Mouse (Mus musculus) olfactory bulb, adult 2 months (tissue): ENCODE results near the gene Mylk4. TPM values are rescaled to one million over a fixed set of nuclear protein-coding genes. Genes with fewer than 3 reads are reported as not detected.

ENCODE experiments used
- H3K27ac ChIP-seq: fragments of 200-500 bp; 2 replicates; pipeline ENCODE4 v1.5.1; 2012; ENCODE audit warnings: low read depth, low read length; ENCODE audit not compliant: insufficient read depth
- H3K4me1 ChIP-seq: fragments of 200-500 bp; 2 replicates; pipeline ENCODE4 v1.6.1; 2012; ENCODE audit warnings: low read length; ENCODE audit not compliant: control insufficient read depth, insufficient read depth
- H3K4me3 ChIP-seq: fragments of 200-500 bp; 2 replicates; pipeline ENCODE4 v1.5.1; 2012; ENCODE audit warnings: mild to moderate bottlenecking, low read depth, low read length, moderate library complexity; ENCODE audit not compliant: insufficient read depth
- CTCF ChIP-seq: fragments of 200-500 bp; IDR thresholded peaks from 2 replicates; pipeline ENCODE4 v1.5.1; 2012; ENCODE audit warnings: low read depth, mild to moderate bottlenecking, low read length, moderate library complexity; ENCODE audit not compliant: insufficient read depth
- POLR2A ChIP-seq: fragments of 200-500 bp; IDR thresholded peaks from 2 replicates; pipeline ENCODE4 v1.6.1; 2012; ENCODE audit warnings: mild to moderate bottlenecking, low read depth, low read length, moderate library complexity; ENCODE audit not compliant: insufficient read depth
- WGBS: fragments of 180-500 bp; shearing (Covaris S2); methylation state at CpG from one replicate; pipeline ENCODE4 v1.1.7; 2018; 5-methylcytosine and 5-hydroxymethylcytosine counted together
- polyA plus RNA-seq: library from polyadenylated mRNA; stranded (reverse); fragments of >200 nt; gene quantifications from 2 replicates; pipeline ENCODE4 v1.2.4, GENCODE M21; 2012; ENCODE audit warnings: low replicate concordance; ENCODE audit not compliant: missing spikeins, insufficient read depth, insufficient read length

The Mylk4 gene
- not detected in 2 replicates for polyA plus RNA-seq

DNA sequence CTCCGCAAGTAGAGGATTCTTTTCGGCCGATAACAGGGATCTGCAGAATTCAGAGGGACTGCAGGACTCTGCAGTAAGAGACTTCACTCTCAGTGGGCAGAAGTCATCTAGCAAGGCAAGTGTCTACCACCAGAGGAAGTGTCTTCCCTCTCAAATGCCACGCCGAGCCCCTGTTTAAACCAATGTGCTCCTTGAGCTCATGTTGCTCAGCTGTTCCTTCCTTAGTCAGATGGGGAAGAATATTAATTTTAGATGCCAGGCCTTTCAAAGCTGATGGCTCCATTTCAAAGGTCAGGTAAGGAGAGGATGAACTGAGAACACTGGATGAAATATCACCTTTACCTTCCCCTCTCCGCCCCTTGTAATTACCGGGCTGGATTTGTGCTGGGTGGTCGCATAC is at the start of gene Mylk4:
Gene Mylk4 (minus strand): TSS at position 139 of the 400 bp plus-strand sequence.
- no peak within 1 kb of the TSS for H3K27ac ChIP-seq
- 85% methylated on average over 8 of the region's 8 CpGs for WGBS
- H3K4me3 ChIP-seq: no peak within 1 kb of the TSS
- TF ChIP-seq CTCF: no peak
- TF ChIP-seq POLR2A: no peak
- H3K4me1 ChIP-seq: no peaks in the 10 kb centered on the region

DNA sequence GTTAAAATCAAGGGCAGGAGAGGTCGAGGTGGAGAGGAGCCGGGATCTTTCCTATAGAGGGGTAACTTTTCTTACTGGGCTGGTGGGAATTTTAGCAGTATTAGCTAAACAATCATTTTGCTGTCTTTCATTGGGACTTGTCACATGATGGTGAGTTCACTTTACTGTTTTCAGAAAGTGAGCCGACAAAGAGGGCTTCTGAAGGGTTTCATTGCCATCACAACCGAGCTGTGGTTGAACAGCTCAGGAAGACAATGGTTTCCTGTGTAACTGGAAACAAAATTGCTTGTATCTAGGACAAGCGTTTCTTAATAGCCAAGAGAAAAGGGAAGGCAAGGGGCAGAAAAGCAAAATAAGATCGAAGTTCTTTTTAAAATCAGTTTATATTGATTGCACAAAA is 49.5 kb upstream of the Mylk4 start:
- 42% methylated on average over 6 of the region's 6 CpGs for WGBS
- no peak overlapping the region for H3K4me3 ChIP-seq
- no peaks in the 10 kb centered on the region for H3K4me1 ChIP-seq
- H3K27ac ChIP-seq: no peak overlapping the region
- TF ChIP-seq POLR2A (no peak), CTCF (no peak)

DNA sequence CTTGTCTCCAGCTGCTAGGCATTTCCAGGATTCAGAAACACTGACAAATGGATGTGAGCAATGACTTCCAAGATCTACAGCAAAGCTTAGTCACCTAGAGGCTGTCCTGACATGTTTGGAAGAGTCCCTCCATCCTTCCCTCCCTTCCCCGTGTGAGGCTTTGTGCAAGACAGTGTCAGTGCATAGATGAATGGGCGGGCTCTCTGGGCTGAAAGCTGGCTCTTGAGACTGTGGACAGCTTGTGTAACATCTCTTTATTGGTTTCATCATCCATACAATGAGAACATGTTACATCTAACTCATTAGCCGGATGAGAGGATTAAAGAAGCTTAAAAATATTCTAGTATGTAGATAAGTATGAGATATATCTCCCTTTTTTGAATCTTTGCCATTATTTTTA is 49.0 kb upstream of the Mylk4 start:
- TF ChIP-seq CTCF (no peak), POLR2A (no peak)
- Histone ChIP-seq H3K4me3 (no peak overlapping the region), H3K4me1 (no peaks in the 10 kb centered on the region), H3K27ac (no peak overlapping the region)
- 68% methylated on average over 3 of the region's 3 CpGs for WGBS

DNA sequence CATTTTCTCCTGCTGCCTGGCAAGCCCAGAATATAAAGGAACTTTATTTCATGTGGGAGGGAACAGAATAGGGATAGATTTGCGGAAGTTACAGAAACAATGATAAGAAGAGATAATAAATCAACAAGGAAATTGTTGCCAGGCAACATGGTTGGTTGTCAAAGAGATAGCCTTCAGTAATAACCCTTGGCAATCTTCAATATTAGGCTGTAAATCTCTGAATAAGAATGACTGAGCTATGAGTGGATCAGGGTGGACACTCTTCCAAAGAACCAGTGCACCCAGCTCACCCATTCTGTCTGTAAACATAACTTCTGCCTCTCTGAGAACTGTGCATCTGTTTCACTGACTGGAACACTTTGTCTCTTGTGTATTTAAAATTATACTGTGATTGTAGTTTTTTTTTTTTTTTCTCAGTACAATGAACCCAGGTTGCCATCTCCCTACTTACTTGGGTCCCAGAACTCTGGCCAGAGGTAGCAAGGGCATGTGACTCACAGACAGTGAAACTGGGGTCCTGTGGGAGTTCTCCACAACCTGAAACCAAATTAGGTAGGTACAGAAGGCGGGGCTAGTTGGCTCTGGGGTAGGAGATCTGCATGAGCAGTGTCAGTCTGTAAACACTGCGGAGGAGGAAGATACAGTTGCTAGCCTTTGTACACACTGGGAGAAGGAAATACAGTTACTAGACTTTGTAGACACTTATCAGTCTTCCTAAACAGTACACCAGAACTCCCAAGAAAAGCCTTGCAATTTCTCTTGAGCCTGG is 47.9 kb upstream of the Mylk4 start:
- TF ChIP-seq CTCF (no peak), POLR2A (no peak)
- no peaks in the 10 kb centered on the region for H3K4me1 ChIP-seq
- WGBS: 88% methylated on average over 3 of the region's 3 CpGs
- no peak overlapping the region for H3K4me3 ChIP-seq
- H3K27ac ChIP-seq: no peak overlapping the region

DNA sequence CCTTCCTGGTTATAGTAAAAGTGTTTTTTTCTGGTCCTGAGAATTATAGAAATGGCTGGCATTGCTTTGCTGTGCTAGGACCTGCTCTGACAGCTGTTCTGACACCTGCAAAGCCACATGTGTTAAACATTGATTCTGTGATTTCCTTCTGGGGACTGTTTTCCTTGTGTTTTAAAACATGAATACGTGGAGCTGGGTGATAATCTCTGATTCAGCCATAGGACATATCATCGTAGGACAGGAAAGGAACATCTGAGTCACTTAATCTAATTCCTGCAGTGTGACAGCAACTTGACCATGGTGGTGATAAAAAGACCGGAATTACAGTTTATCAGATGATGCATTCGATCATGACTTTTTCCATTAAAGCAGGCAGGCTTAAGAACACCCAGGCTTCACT is 45.1 kb upstream of the Mylk4 start:
- no peak for TF ChIP-seq CTCF
- no peak for TF ChIP-seq POLR2A
- Histone ChIP-seq H3K4me1 (no peaks in the 10 kb centered on the region), H3K4me3 (no peak overlapping the region), H3K27ac (no peak overlapping the region)
- WGBS: 66% methylated on average over 4 of the region's 4 CpGs

DNA sequence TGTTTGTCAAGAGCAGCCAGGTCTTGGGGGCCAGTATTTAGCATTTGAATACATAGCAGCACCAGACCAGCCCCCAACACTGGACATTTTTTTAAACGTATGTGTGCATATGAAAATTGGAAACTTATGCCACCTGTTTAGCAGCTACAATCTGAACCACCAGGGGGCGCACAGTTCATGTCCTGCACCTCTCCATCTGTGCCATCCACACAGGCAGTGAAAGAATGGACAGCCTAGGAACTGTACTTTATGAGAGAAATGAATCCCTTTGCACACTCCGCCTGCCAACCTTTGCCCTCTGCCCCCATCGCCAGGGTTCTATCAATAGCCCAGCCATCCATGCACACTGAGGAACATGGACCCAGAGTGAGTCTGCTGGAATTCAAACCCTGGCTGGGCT is 44.2 kb upstream of the Mylk4 start:
- H3K4me1 ChIP-seq: no peaks in the 10 kb centered on the region
- no peak overlapping the region for H3K27ac ChIP-seq
- H3K4me3 ChIP-seq: no peak overlapping the region
- TF ChIP-seq POLR2A (no peak), CTCF (no peak)
- 65% methylated on average over 4 of the region's 4 CpGs for WGBS

DNA sequence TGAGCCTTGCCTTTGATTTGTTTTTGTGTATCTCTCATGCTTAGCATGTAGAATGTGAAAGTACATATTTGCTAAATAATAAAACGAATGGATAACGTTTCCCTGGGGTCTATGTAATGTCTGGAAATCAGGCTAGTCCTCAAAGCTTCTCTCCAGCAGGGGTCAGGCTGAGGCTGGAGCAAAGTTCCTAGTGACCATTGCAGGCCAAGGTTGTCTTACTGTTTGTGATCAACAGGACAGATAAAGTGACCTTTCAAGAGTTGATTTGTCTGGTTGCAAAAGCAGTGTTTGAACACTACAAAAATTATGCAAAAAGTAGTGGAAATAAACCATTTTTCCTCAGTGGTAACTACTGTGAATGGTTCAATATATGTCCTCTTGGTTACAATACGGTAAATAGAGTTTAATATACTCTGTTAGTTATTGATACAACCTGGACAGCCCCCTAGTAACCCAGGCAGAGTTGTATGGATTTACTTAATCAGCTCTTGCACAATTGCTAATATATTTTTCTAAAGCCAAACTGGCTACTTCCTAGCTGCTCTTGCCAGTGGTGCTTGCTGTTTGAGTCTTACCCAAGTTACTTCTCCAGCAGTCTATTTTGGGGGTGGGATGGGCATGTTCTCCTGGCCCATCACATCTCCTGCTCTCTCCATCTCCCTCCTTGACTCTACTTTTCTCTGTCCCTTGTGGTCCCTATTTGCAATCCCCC is 43.5 kb upstream of the Mylk4 start:
- TF ChIP-seq POLR2A: no peak
- no peak for TF ChIP-seq CTCF

DNA sequence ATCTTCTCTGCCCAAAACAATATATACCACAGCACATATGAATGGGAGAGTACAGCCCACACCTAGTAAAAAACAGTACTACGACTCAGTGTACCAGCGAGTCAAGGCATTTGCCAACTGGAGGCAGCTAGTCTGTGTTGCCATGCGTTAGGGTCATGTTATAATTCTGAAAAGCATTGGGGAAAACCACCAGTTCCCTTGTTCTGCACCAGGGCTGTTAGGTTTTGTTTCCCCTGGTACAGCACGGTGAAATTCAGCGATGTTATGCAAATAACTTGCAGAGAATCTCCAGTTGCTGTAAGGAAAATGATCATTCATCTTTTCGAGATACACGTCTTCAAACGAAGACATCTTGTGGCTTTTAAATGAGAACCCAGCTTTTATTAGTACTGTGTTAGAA is 41.8 kb upstream of the Mylk4 start:
- Histone ChIP-seq H3K27ac (no peak overlapping the region), H3K4me1 (peaks cover 4% of the 10 kb centered on the region), H3K4me3 (no peak overlapping the region)
- TF ChIP-seq CTCF: no peak
- no peak for TF ChIP-seq POLR2A
- 94% methylated on average over 8 of the region's 8 CpGs for WGBS

More for the DNA sequence above, 43.5 kb upstream of the Mylk4 start:
- Histone ChIP-seq H3K4me3 (no peak overlapping the region), H3K27ac (no peak overlapping the region), H3K4me1 (no peaks in the 10 kb centered on the region)
- WGBS: 76% methylated on average over 3 of the region's 3 CpGs

DNA sequence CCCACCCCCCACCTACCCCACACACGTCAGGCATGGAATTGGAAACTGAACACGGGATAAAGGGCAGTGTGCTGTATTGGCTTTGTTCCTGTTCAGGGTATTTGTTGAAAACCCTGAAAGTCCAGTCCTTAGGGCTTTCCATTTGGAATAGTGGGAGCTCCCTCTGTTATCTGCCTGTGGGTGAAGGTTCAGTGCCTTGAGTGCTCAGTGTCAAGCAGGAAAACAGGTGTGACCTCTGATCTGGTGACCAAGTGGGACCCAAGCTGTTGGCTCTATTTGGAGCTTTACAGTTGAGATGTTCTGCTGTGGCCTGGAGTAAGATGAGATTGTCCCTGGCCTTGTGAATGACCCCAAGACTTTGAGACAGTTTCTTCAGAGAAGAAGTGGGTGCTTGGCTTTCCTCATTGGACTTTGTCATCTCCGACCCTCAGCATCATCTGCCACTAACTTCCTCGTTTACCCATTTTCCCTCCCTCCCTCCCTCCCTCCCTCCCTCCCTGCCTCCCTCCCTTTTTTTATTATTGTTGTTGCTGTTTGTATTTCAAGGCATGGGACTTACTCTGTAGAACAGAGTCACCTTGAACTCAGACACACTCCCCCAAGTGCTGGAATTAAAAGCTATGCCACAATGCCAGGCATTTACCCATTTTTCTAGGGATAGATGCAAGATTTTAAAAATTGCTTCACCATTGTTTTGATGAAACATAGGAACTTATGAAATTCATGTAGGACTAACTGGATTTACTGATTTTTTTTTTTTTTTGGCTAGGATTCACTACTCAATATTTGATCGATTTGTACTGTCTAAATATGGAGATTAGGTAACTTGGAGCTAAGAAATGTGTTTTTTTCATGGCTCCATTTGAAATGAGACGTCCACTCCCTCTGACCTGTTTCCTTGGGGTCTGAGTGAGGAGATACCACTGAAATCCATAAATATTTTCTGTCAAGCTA is 40.9 kb upstream of the Mylk4 start:
- no peak overlapping the region for H3K27ac ChIP-seq
- peaks cover 4% of the 10 kb centered on the region for H3K4me1 ChIP-seq
- H3K4me3 ChIP-seq: no peak overlapping the region
- 70% methylated on average over 6 of the region's 6 CpGs for WGBS
- TF ChIP-seq POLR2A (no peak), CTCF (no peak)
